Mouse (Mus musculus) neural tube, embryonic 11.5 days (tissue): ENCODE measurements around the gene Emp3. TPM values are rescaled to one million over a fixed set of nuclear protein-coding genes. Genes with fewer than 3 reads are reported as not detected.
"Not testable (repeated sequence)": the region's sequence is repeated elsewhere in the genome, so short reads cannot be mapped to it uniquely, and the experiment has no call there.

Experiments used
- ATAC-seq: fragments of 200-750 bp; cut with Nextera tagmentation; 2 replicates; pipeline ENCODE4 v1.8.0; 2017; ENCODE audit warnings: moderate number of reproducible peaks, mild to moderate bottlenecking, moderate TSS enrichment, moderate library complexity; ENCODE audit not compliant: insufficient read depth, low FRiP score, low TSS enrichment
- DNase-seq: peaks from one replicate; pipeline ENCODE4 v3.0.0-alpha.2; 2015; ENCODE audit warnings: low spot score
- H3K27ac ChIP-seq: fragments of 300-500 bp; sonication (generic); 2 replicates; pipeline ENCODE4 v1.5.1; 2014; ENCODE audit warnings: low read depth, mild to moderate bottlenecking, low read length
- H3K27me3 ChIP-seq: fragments of 300-500 bp; sonication (generic); 2 replicates; pipeline ENCODE4 v1.6.1; 2014; ENCODE audit warnings: mild to moderate bottlenecking, low read length, mixed read lengths; ENCODE audit not compliant: control insufficient read depth, insufficient read depth
- H3K36me3 ChIP-seq: fragments of 300-500 bp; sonication (generic); 2 replicates; pipeline ENCODE4 v1.6.1; 2014; ENCODE audit warnings: mild to moderate bottlenecking, low read length, moderate library complexity, mixed read lengths; ENCODE audit not compliant: control insufficient read depth, insufficient read depth
- H3K4me1 ChIP-seq: fragments of 300-500 bp; sonication (generic); 2 replicates; pipeline ENCODE4 v1.6.1; 2014; ENCODE audit warnings: low read length, mixed read lengths; ENCODE audit not compliant: control insufficient read depth, insufficient read depth
- H3K4me2 ChIP-seq: fragments of 300-500 bp; sonication (generic); 2 replicates; pipeline ENCODE4 v1.6.1; 2014; ENCODE audit warnings: low read depth, mild to moderate bottlenecking, moderate library complexity
- H3K4me3 ChIP-seq: fragments of 300-500 bp; sonication (generic); 2 replicates; pipeline ENCODE4 v1.5.1; 2014; ENCODE audit warnings: low read depth, low read length
- H3K9ac ChIP-seq: fragments of 300-500 bp; sonication (generic); 2 replicates; pipeline ENCODE4 v1.6.1; 2014; ENCODE audit warnings: mild to moderate bottlenecking, low read length
- H3K9me3 ChIP-seq: fragments of 300-500 bp; sonication (generic); 2 replicates; pipeline ENCODE4 v1.6.1; 2016; ENCODE audit warnings: low read length; ENCODE audit not compliant: control insufficient read depth
- WGBS: fragments of 180-500 bp; shearing (Covaris S2); extraction: QIAGEN DNeasy Blood & Tissue Kit; methylation state at CpG from one replicate; pipeline ENCODE4 v1.1.7; 2014; 5-methylcytosine and 5-hydroxymethylcytosine counted together
- polyA plus RNA-seq: library from polyadenylated mRNA; unstranded; fragments of >200 nt; fragmentation: Nextera tagmentation; extraction: Ambion mirVana; gene quantifications from 2 replicates; pipeline ENCODE4 v1.2.1, GENCODE M21; 2014

Emp3 gene
- polyA plus RNA-seq, 1 experiment from 2014 or later = 20.3 TPM

- no peak overlapping the region for H3K4me3 ChIP-seq
- peaks cover 6% of the 10 kb centered on the region for H3K36me3 ChIP-seq
- no peak overlapping the region for H3K9ac ChIP-seq
- no peak overlapping the region for H3K4me2 ChIP-seq
- no peak for ATAC-seq
- H3K27me3 ChIP-seq = no peaks in the 10 kb centered on the region
- no peaks in the 10 kb centered on the region for H3K9me3 ChIP-seq
- DNase-seq = no peak
- no peak overlapping the region for H3K27ac ChIP-seq
- H3K4me1 ChIP-seq = no peaks in the 10 kb centered on the region
- 87% methylated on average over 9 of the region's 9 CpGs for WGBS
Observed at GRCm38 (mm10) chr7:45906622-45907021, 14.6 kb downstream of the Emp3 start.

- no peak overlapping the region for H3K4me3 ChIP-seq
- no peak overlapping the region for H3K9ac ChIP-seq
Observed at GRCm38 (mm10) chr7:45902481-45903002, 18.7 kb downstream of the Emp3 start.

GRCm38 (mm10) chr7:45901562-45901961, 19.6 kb downstream of the Emp3 start:
- Histone ChIP-seq H3K4me2 (no peak overlapping the region), H3K4me1 (peaks cover 5% of the 10 kb centered on the region; the same call in 1 of the 2 replicates), H3K36me3 (no peaks in the 10 kb centered on the region; the same call in 1 of the 2 replicates), H3K27me3 (no peaks in the 10 kb centered on the region), H3K4me3 (no peak overlapping the region), H3K27ac (no peak overlapping the region), H3K9me3 (no peaks in the 10 kb centered on the region), H3K9ac (no peak overlapping the region)
- ATAC-seq (no peak), DNase-seq (peak; percentile 45)
- WGBS = 54% methylated on average over 5 of the region's 5 CpGs

More at GRCm38 (mm10) chr7:45902481-45903002, 18.7 kb downstream of the Emp3 start:
- H3K9me3 ChIP-seq = no peaks in the 10 kb centered on the region
- ATAC-seq (no peak), DNase-seq (peak; percentile 35)
- 84% methylated on average over 12 of the region's 12 CpGs for WGBS
- no peak overlapping the region for H3K4me2 ChIP-seq
- H3K36me3 ChIP-seq = no peaks in the 10 kb centered on the region; the same call in 1 of the 2 replicates
- H3K27ac ChIP-seq = no peak overlapping the region
- no peaks in the 10 kb centered on the region for H3K27me3 ChIP-seq
- H3K4me1 ChIP-seq = peaks cover 1% of the 10 kb centered on the region; the same call in 1 of the 2 replicates

- not testable (repeated sequence) for DNase-seq, H3K36me3 ChIP-seq, H3K27ac ChIP-seq, H3K27me3 ChIP-seq, H3K4me3 ChIP-seq, H3K9ac ChIP-seq, H3K4me1 ChIP-seq, H3K9me3 ChIP-seq
- 54% methylated on average over 4 of the region's 4 CpGs for WGBS
- H3K4me2 ChIP-seq = peak overlapping the region; percentile 89; the same call in 1 of the 2 replicates
- 0 out of 2 replicates have a peak, but pooled peaks have one; percentile 22 for ATAC-seq
Observed at GRCm38 (mm10) chr7:45898125-45898524, 23.1 kb downstream of the Emp3 start.

GRCm38 (mm10) chr7:45897258-45897757, 23.9 kb downstream of the Emp3 start:
- Histone ChIP-seq H3K4me1 (peaks cover 5% of the 10 kb centered on the region; the same call in 1 of the 2 replicates), H3K36me3 (no peaks in the 10 kb centered on the region), H3K9me3 (no peaks in the 10 kb centered on the region), H3K9ac (peak overlapping the region; percentile 63), H3K4me3 (peak overlapping the region; percentile 48), H3K27me3 (no peaks in the 10 kb centered on the region), H3K4me2 (peak overlapping the region; percentile 89), H3K27ac (peak overlapping the region; percentile 44; the same call in 1 of the 2 replicates)
- WGBS = 1% methylated on average over 19 of the region's 19 CpGs
- peak; percentile 53 for DNase-seq
- ATAC-seq = peak; percentile 66

- no peaks in the 10 kb centered on the region for H3K36me3 ChIP-seq
- peak within 1 kb of the TSS; percentile 89 for H3K4me2 ChIP-seq
- H3K4me1 ChIP-seq = peaks cover 5% of the 10 kb centered on the region; the same call in 1 of the 2 replicates
- H3K27me3 ChIP-seq = no peaks in the 10 kb centered on the region
- WGBS = under 1% methylated on average over 40 of the region's 40 CpGs
- H3K9ac ChIP-seq = peak within 1 kb of the TSS; percentile 63
- DNase-seq = peak; percentile 96
- peak; percentile 91 for ATAC-seq
- H3K27ac ChIP-seq = peak within 1 kb of the TSS; percentile 44; the same call in 1 of the 2 replicates
- H3K9me3 ChIP-seq = no peaks in the 10 kb centered on the region
- H3K4me3 ChIP-seq = peak within 1 kb of the TSS; percentile 48
Observed at GRCm38 (mm10) chr7:45896517-45897257, 24.5 kb downstream of the Emp3 start, which contains the start of the genes Syngr4 and Tmem143. Gene Syngr4 (minus strand): TSS chr7:45896714. Gene Tmem143 (plus strand): TSS chr7:45896941.

- no peaks in the 10 kb centered on the region for H3K9me3 ChIP-seq
- H3K27ac ChIP-seq = no peak overlapping the region
- 76% methylated on average over 6 of the region's 6 CpGs for WGBS
- H3K4me1 ChIP-seq = peaks cover 5% of the 10 kb centered on the region; the same call in 1 of the 2 replicates
- no peaks in the 10 kb centered on the region for H3K36me3 ChIP-seq
- H3K9ac ChIP-seq = no peak overlapping the region; the same call in 1 of the 2 replicates
- H3K27me3 ChIP-seq = no peaks in the 10 kb centered on the region
- DNase-seq (no peak), ATAC-seq (peak; percentile 15; the same call in 1 of the 2 replicates)
- peak overlapping the region; percentile 20; the same call in 1 of the 2 replicates for H3K4me2 ChIP-seq
- H3K4me3 ChIP-seq = peak overlapping the region; percentile 48; the same call in 1 of the 2 replicates
Observed at GRCm38 (mm10) chr7:45895931-45896516, 25.2 kb downstream of the Emp3 start.

- Histone ChIP-seq H3K4me2 (no peak overlapping the region), H3K27ac (no peak overlapping the region), H3K4me1 (peaks cover 4% of the 10 kb centered on the region; the same call in 1 of the 2 replicates), H3K9ac (no peak overlapping the region), H3K9me3 (no peaks in the 10 kb centered on the region), H3K4me3 (no peak overlapping the region), H3K27me3 (no peaks in the 10 kb centered on the region), H3K36me3 (no peaks in the 10 kb centered on the region)
- 63% methylated on average over 2 of the region's 2 CpGs for WGBS
- ATAC-seq (no peak), DNase-seq (no peak)
Observed at GRCm38 (mm10) chr7:45892651-45893050, 28.6 kb downstream of the Emp3 start.
